In genomic region chr4:71230497-71230872, GRCm38 (mm10) we compare ENCODE assay signal across 10 mouse cellular contexts.
DNase-seq lines count a peak whose midpoint lies in the region; ATAC-seq lines count a peak whose summit lies in the region.
"Had no signal": no experiment of that assay in that cellular context is flagged by ENCODE, and none has a peak within 500 bp of the region (broad histone marks: within the 10 kb centered on the region; RNA-seq: fewer than 3 reads in every experiment).

No protein-coding gene starts in this region.

- H3K36me3 ChIP-seq in forebrain, embryonic 11.5 days (ENCODE audit: control insufficient read depth, insufficient read depth, low read length): no peaks in the 10 kb centered on the region
- H3K36me3 ChIP-seq in midbrain, embryonic 10.5 days: no peaks in the 10 kb centered on the region
- H3K36me3 ChIP-seq: liver, embryonic 13.5 days had no signal

- 9% methylated on average over 4 of the region's 4 CpGs for WGBS in forebrain, embryonic 11.5 days
- 24% methylated on average over 4 of the region's 4 CpGs for WGBS in midbrain, embryonic 10.5 days

- no peak overlapping the region for H3K4me3 ChIP-seq in forebrain, embryonic 11.5 days (ENCODE audit: low read depth, low read length)
- no peak overlapping the region for H3K4me3 ChIP-seq in midbrain, embryonic 10.5 days
- H3K4me3 ChIP-seq: liver, embryonic 13.5 days had no signal

- intact Hi-C loops in left cerebral cortex, postnatal 14 days (cut with DNase I): no loop called here
- intact Hi-C loops in left cerebral cortex, postnatal 10 days (cut with DNase I): no loop called here

- DNase-seq in left cerebral cortex, postnatal 14 days (ENCODE audit: low spot score in 2 of 2): peak; percentile 0 to 2
- DNase-seq in left cerebral cortex, postnatal 10 days (ENCODE audit: extremely low spot score in 1 of 2, low spot score in 2 of 2): no peak
- peak; percentile 76 for DNase-seq in forebrain, embryonic 11.5 days (ENCODE audit: low spot score)
- DNase-seq in midbrain, embryonic 10.5 days (ENCODE audit: low spot score): peak; percentile 34
- DNase-seq in retina, postnatal 7 days (ENCODE audit: low read depth, low spot score): peak; percentile 14
- no peak for DNase-seq in yolk sac, embryonic 10.5 days (ENCODE audit: low spot score)
- DNase-seq in right cerebral cortex, postnatal 4 days: no peak
- no peak for DNase-seq in adrenal gland, postnatal 25 days
- DNase-seq: gastrocnemius, postnatal 10 days; liver, embryonic 13.5 days had no signal

- no peaks in the 10 kb centered on the region for H3K27me3 ChIP-seq in forebrain, embryonic 11.5 days (ENCODE audit: control insufficient read depth, insufficient read depth, low read length)
- no peaks in the 10 kb centered on the region for H3K27me3 ChIP-seq in midbrain, embryonic 10.5 days (ENCODE audit: low read depth, poor library complexity, severe bottlenecking)
- H3K27me3 ChIP-seq: liver, embryonic 13.5 days had no signal

- H3K9me3 ChIP-seq in forebrain, embryonic 11.5 days (ENCODE audit: control insufficient read depth, low read length): no peaks in the 10 kb centered on the region
- H3K9me3 ChIP-seq in midbrain, embryonic 10.5 days (replicated peaks): no peaks in the 10 kb centered on the region
- H3K9me3 ChIP-seq: liver, embryonic 13.5 days had no signal

- peak; percentile 93 for ATAC-seq in forebrain, embryonic 11.5 days (replicated peaks; ENCODE audit: low FRiP score)

- peaks cover 2% of the 10 kb centered on the region; the same call in 1 of the 2 replicates for H3K4me1 ChIP-seq in forebrain, embryonic 11.5 days (replicated peaks; ENCODE audit: control insufficient read depth, insufficient read depth, low read length)
- H3K4me1 ChIP-seq in midbrain, embryonic 10.5 days: peaks cover 18% of the 10 kb centered on the region
- H3K4me1 ChIP-seq: liver, embryonic 13.5 days had no signal

- no peak overlapping the region for H3K4me2 ChIP-seq in forebrain, embryonic 11.5 days (ENCODE audit: low read depth, low read length, severe bottlenecking)
- H3K4me2 ChIP-seq: liver, embryonic 13.5 days had no signal

- H3K9ac ChIP-seq in forebrain, embryonic 11.5 days (ENCODE audit: low read length): no peak overlapping the region
- H3K9ac ChIP-seq: liver, embryonic 13.5 days had no signal

- peak overlapping the region; percentile 79 for H3K27ac ChIP-seq in forebrain, embryonic 11.5 days (ENCODE audit: low read depth, low read length)
- peak overlapping the region; percentile 77 for H3K27ac ChIP-seq in midbrain, embryonic 10.5 days (replicated peaks)
- H3K27ac ChIP-seq: liver, embryonic 13.5 days had no signal

Comparison
In these comparisons a context has a peak if more than half of its experiments do, and no peak if none do; other contexts are left out.
1. DNase-seq: peak in left cerebral cortex, postnatal 14 days (2 of 2), forebrain, embryonic 11.5 days (single experiment), midbrain, embryonic 10.5 days (single experiment) and retina, postnatal 7 days (single experiment); none in left cerebral cortex, postnatal 10 days (0 of 2), yolk sac, embryonic 10.5 days (single experiment), right cerebral cortex, postnatal 4 days (single experiment) and adrenal gland, postnatal 25 days (single experiment).